Mouse (Mus musculus) cerebellum, postnatal 4 days (tissue): Measurements from ENCODE around the gene Ccdc71l.

ENCODE experiments used
- DNase-seq, 2 experiments: peaks; one replicate each; pipeline ENCODE4 v3.0.0; 2022; ENCODE audit warnings: low spot score in 2 of 2, mixed read lengths in 1 of 2

Gene Ccdc71l

GRCm38 (mm10) chr12:32378528-32379295 lies at the start of gene Ccdc71l:
TSS of gene Ccdc71l (plus strand) at chr12:32378704.
- DNase-seq, result peak; percentile 61 to 86

GRCm38 (mm10) chr12:32339078-32339477 lies 39.4 kb upstream of the Ccdc71l start:
- no peak for DNase-seq

- no peak for DNase-seq
These were observed 35.0 kb upstream of the Ccdc71l start for GRCm38 (mm10) chr12:32343487-32343886.

GRCm38 (mm10) chr12:32346121-32346520 lies 32.4 kb upstream of the Ccdc71l start:
- DNase-seq, result no peak

- no peak for DNase-seq
These were observed 30.0 kb upstream of the Ccdc71l start for GRCm38 (mm10) chr12:32348493-32348892.

GRCm38 (mm10) chr12:32351874-32352273 lies 26.6 kb upstream of the Ccdc71l start:
- DNase-seq, result no peak

GRCm38 (mm10) chr12:32379296-32379725 lies 807 bp downstream of the Ccdc71l start:
- DNase-seq, result peak; percentile 66 to 88

- DNase-seq, result no peak
These were observed 1.2 kb downstream of the Ccdc71l start for GRCm38 (mm10) chr12:32379731-32380130.

GRCm38 (mm10) chr12:32380457-32380856 lies 2.0 kb downstream of the Ccdc71l start:
- no peak for DNase-seq

GRCm38 (mm10) chr12:32381011-32381410 lies 2.5 kb downstream of the Ccdc71l start:
- DNase-seq, result no peak

- no peak for DNase-seq
These were observed 41.0 kb downstream of the Ccdc71l start for GRCm38 (mm10) chr12:32419537-32419936.

- DNase-seq, result no peak
These were observed 49.3 kb downstream of the Ccdc71l start for GRCm38 (mm10) chr12:32427832-32428231.

- no peak for DNase-seq
These were observed 52.5 kb downstream of the Ccdc71l start for GRCm38 (mm10) chr12:32431004-32431403.
